ENCODE assay signal across 28 mouse cellular contexts in the genomic region with DNA sequence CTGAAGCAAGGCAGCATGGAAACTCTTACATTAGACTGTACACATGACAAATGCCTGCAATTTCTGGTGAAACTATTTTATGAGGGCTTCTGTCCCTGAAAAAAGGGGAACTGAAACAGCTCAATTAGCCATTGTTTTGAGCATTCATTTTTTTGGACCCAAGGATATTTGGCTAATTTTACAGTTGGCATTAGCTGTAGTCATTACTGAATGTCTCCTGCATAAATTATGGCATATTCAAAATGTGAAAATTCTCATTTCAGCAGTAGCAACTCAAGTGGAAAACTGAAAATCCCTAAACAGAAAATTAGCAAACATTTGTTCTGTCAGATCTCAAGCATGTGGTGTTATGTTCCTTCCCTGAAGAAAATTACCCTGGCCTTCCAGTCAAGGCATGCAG.
DNase-seq lines count a peak whose midpoint lies in the region; ATAC-seq and TF ChIP-seq lines count a peak whose summit lies in the region.
"Had no signal": no experiment of that assay in that cellular context is flagged by ENCODE, and none has a peak within 500 bp of the region (broad histone marks: within the 10 kb centered on the region; RNA-seq: fewer than 3 reads in every experiment).

No protein-coding gene starts in this region.

- no peak overlapping the region for H3K27ac ChIP-seq in forebrain, embryonic 14.5 days (ENCODE audit: low read depth, low read length)
- no peak overlapping the region for H3K27ac ChIP-seq in forebrain, embryonic 12.5 days
- H3K27ac ChIP-seq in forebrain, postnatal 0 days (ENCODE audit: low read depth, low read length): no peak overlapping the region
- H3K27ac ChIP-seq in forebrain, embryonic 10.5 days: no peak overlapping the region
- H3K27ac ChIP-seq in stomach, postnatal 0 days (replicated peaks): no peak overlapping the region
- H3K27ac ChIP-seq: embryonic facial prominence, embryonic 10.5 days; embryonic facial prominence, embryonic 13.5 days; gastrocnemius, adult 2 months; heart, embryonic 15.5 days; hindbrain, embryonic 10.5 days; hindbrain, embryonic 13.5 days had no signal

- TF ChIP-seq CTCF in forebrain, postnatal 0 days (IDR thresholded peaks at IDR 0.05; ENCODE audit: low read depth): no peak
- TF ChIP-seq CTCF in stomach, postnatal 0 days (IDR thresholded peaks at IDR 0.05; ENCODE audit: low read depth): no peak

- H3K4me2 ChIP-seq in forebrain, embryonic 14.5 days (ENCODE audit: low read length): no peak overlapping the region
- no peak overlapping the region for H3K4me2 ChIP-seq in forebrain, embryonic 12.5 days
- no peak overlapping the region for H3K4me2 ChIP-seq in forebrain, postnatal 0 days (ENCODE audit: low read depth)
- no peak overlapping the region for H3K4me2 ChIP-seq in stomach, postnatal 0 days (replicated peaks; ENCODE audit: low read depth)
- H3K4me2 ChIP-seq: embryonic facial prominence, embryonic 13.5 days; heart, embryonic 12.5 days; heart, embryonic 15.5 days; hindbrain, embryonic 13.5 days had no signal

- H3K4me1 ChIP-seq in forebrain, embryonic 14.5 days (ENCODE audit: control insufficient read depth, insufficient read depth, low read length): no peaks in the 10 kb centered on the region
- H3K4me1 ChIP-seq in forebrain, embryonic 12.5 days: no peaks in the 10 kb centered on the region
- no peaks in the 10 kb centered on the region; the same call in 1 of the 2 replicates for H3K4me1 ChIP-seq in forebrain, postnatal 0 days (ENCODE audit: insufficient read depth)
- no peaks in the 10 kb centered on the region for H3K4me1 ChIP-seq in forebrain, embryonic 10.5 days
- H3K4me1 ChIP-seq in stomach, postnatal 0 days (replicated peaks; ENCODE audit: control insufficient read depth, insufficient read depth): no peaks in the 10 kb centered on the region
- H3K4me1 ChIP-seq: embryonic facial prominence, embryonic 10.5 days; embryonic facial prominence, embryonic 13.5 days; heart, embryonic 12.5 days; heart, embryonic 15.5 days; hindbrain, embryonic 10.5 days had no signal

- no peaks in the 10 kb centered on the region for H3K27me3 ChIP-seq in forebrain, embryonic 14.5 days (replicated peaks; ENCODE audit: control insufficient read depth, insufficient read depth, low read length)
- no peaks in the 10 kb centered on the region for H3K27me3 ChIP-seq in forebrain, embryonic 12.5 days
- no peaks in the 10 kb centered on the region for H3K27me3 ChIP-seq in forebrain, postnatal 0 days (ENCODE audit: insufficient read depth, low read length)
- no peaks in the 10 kb centered on the region for H3K27me3 ChIP-seq in forebrain, embryonic 10.5 days (ENCODE audit: poor library complexity, severe bottlenecking)
- H3K27me3 ChIP-seq in stomach, postnatal 0 days (ENCODE audit: control insufficient read depth, insufficient read depth, low read length): no peaks in the 10 kb centered on the region
- H3K27me3 ChIP-seq: embryonic facial prominence, embryonic 13.5 days; heart, embryonic 12.5 days; heart, embryonic 15.5 days; hindbrain, embryonic 13.5 days had no signal

- no peak for TF ChIP-seq EP300 in stomach, postnatal 0 days (optimal IDR thresholded peaks at IDR 0.05)

- H3K9me3 ChIP-seq in forebrain, embryonic 14.5 days (replicated peaks; ENCODE audit: control insufficient read depth, low read length): no peaks in the 10 kb centered on the region
- H3K9me3 ChIP-seq in forebrain, embryonic 12.5 days: no peaks in the 10 kb centered on the region
- H3K9me3 ChIP-seq in forebrain, postnatal 0 days (ENCODE audit: low read length): no peaks in the 10 kb centered on the region
- no peaks in the 10 kb centered on the region for H3K9me3 ChIP-seq in forebrain, embryonic 10.5 days
- no peaks in the 10 kb centered on the region for H3K9me3 ChIP-seq in stomach, postnatal 0 days (ENCODE audit: control insufficient read depth, low read length)
- H3K9me3 ChIP-seq: embryonic facial prominence, embryonic 10.5 days; embryonic facial prominence, embryonic 13.5 days; heart, embryonic 15.5 days; hindbrain, embryonic 10.5 days; hindbrain, embryonic 13.5 days had no signal

- ATAC-seq in forebrain, embryonic 14.5 days: no peak
- ATAC-seq in forebrain, embryonic 12.5 days (ENCODE audit: low FRiP score): no peak
- no peak; the same call in 1 of the 2 replicates for ATAC-seq in forebrain, postnatal 0 days
- ATAC-seq in stomach, postnatal 0 days (ENCODE audit: low FRiP score, low TSS enrichment): no peak
- ATAC-seq: activated CD4-positive, CD25-positive, alpha-beta regulatory T cell, adult 4 months; intestine, postnatal 0 days had no signal

- DNase-seq in forebrain, embryonic 14.5 days (ENCODE audit: low spot score): peak; percentile 4
- DNase-seq in forebrain, postnatal 0 days: peak; percentile 13
- no peak for DNase-seq in forebrain, embryonic 10.5 days (ENCODE audit: extremely low spot score, low spot score)
- DNase-seq in brain, adult 2 months (ENCODE audit: low read depth, low spot score): peak; percentile 5
- no peak for DNase-seq in stomach, postnatal 0 days (ENCODE audit: low spot score)
- DNase-seq: adrenal gland, adult 8-10 months; adrenal gland, postnatal 25 days; cerebellum, adult 11-12 months; cerebellum, adult 8-10 months; cerebellum, postnatal 10 days; cerebellum, postnatal 36 days; embryo, embryonic 11 days; gastrocnemius, adult 2 months; gastrocnemius, postnatal 25 days; heart, adult 18-20 months; heart, postnatal 10 days; heart, postnatal 36 days; kidney, adult 2 months had no signal

- H3K9ac ChIP-seq in forebrain, embryonic 14.5 days (ENCODE audit: low read length): no peak overlapping the region
- no peak overlapping the region for H3K9ac ChIP-seq in forebrain, embryonic 12.5 days
- H3K9ac ChIP-seq in forebrain, postnatal 0 days: no peak overlapping the region
- H3K9ac ChIP-seq in stomach, postnatal 0 days (ENCODE audit: low read length): no peak overlapping the region
- H3K9ac ChIP-seq: embryonic facial prominence, embryonic 13.5 days; heart, embryonic 12.5 days; heart, embryonic 15.5 days; hindbrain, embryonic 13.5 days had no signal

- H3K36me3 ChIP-seq in forebrain, embryonic 14.5 days (ENCODE audit: control insufficient read depth, insufficient read depth, low read length): no peaks in the 10 kb centered on the region
- H3K36me3 ChIP-seq in forebrain, embryonic 12.5 days (replicated peaks): no peaks in the 10 kb centered on the region
- H3K36me3 ChIP-seq in forebrain, postnatal 0 days (ENCODE audit: insufficient read depth): no peaks in the 10 kb centered on the region
- H3K36me3 ChIP-seq in forebrain, embryonic 10.5 days (replicated peaks): no peaks in the 10 kb centered on the region
- H3K36me3 ChIP-seq in stomach, postnatal 0 days (ENCODE audit: control insufficient read depth, insufficient read depth, low read length): no peaks in the 10 kb centered on the region
- H3K36me3 ChIP-seq: embryonic facial prominence, embryonic 10.5 days; embryonic facial prominence, embryonic 13.5 days; heart, embryonic 12.5 days; heart, embryonic 15.5 days; hindbrain, embryonic 10.5 days; hindbrain, embryonic 13.5 days had no signal

- H3K4me3 ChIP-seq in forebrain, embryonic 14.5 days (ENCODE audit: low read depth, low read length): no peak overlapping the region
- H3K4me3 ChIP-seq in forebrain, embryonic 12.5 days (replicated peaks): no peak overlapping the region
- no peak overlapping the region for H3K4me3 ChIP-seq in forebrain, postnatal 0 days (ENCODE audit: low read depth, low read length)
- H3K4me3 ChIP-seq in forebrain, embryonic 10.5 days: no peak overlapping the region
- H3K4me3 ChIP-seq in stomach, postnatal 0 days (ENCODE audit: low read depth, low read length): no peak overlapping the region
- H3K4me3 ChIP-seq: embryonic facial prominence, embryonic 10.5 days; embryonic facial prominence, embryonic 13.5 days; erythroblast, embryonic 14.5 days; gastrocnemius, adult 2 months; heart, embryonic 12.5 days; heart, embryonic 15.5 days; hindbrain, embryonic 10.5 days; hindbrain, embryonic 13.5 days had no signal

Comparison
In these comparisons a context has a peak if more than half of its experiments do, and no peak if none do; other contexts are left out.
1. DNase-seq: peak in forebrain, embryonic 14.5 days (single experiment), forebrain, postnatal 0 days (single experiment) and brain, adult 2 months (single experiment); none in forebrain, embryonic 10.5 days (single experiment) and stomach, postnatal 0 days (single experiment).